Mouse (Mus musculus) Patski (cell line): ENCODE results near the gene Col6a5. TPM values are rescaled to one million over a fixed set of nuclear protein-coding genes. Genes with fewer than 3 reads are reported as not detected.
"Not testable (repeated sequence)": the region's sequence is repeated elsewhere in the genome, so short reads cannot be mapped to it uniquely, and the experiment has no call there.

Experiments used
- ATAC-seq: fragments of 100-300 bp; one replicate; pipeline ENCODE4 v1.8.0; 2021
- CTCF ChIA-PET: fragments of 350-600 bp; sonication (Branson Sonifier 250); formaldehyde crosslinking; loops from one replicate; lab custom pipeline; 2022; ENCODE audit warnings: inconsistent platforms; lab: Charles Lee
- POLR2A ChIA-PET: fragments of 350-600 bp; sonication (Branson Sonifier 250); formaldehyde crosslinking; loops from one replicate; lab custom pipeline; 2022; ENCODE audit warnings: antibody characterized with exemption, inconsistent platforms; lab: Charles Lee
- DNase-seq: peaks from one replicate; pipeline ENCODE4 v3.0.0-alpha.2; 2011; ENCODE audit warnings: low read depth, low spot score
- H3K27me3 ChIP-seq: fragments of 371-371 bp; one replicate; pipeline ENCODE4 v1.5.1; 2021
- CTCF ChIP-seq: fragments of 100-300 bp; IDR thresholded peaks from one replicate; pipeline ENCODE4 v1.5.1; 2021
- in situ Hi-C: fragments of 300-500 bp; cut with MboI; formaldehyde crosslinking; loops from 3 replicates; pipeline ENCODE4 v1.11.1; 2018; ENCODE audit warnings: low pct_unique_long_range_greater_than_20kb, mixed read lengths
- polyA plus RNA-seq: library from polyadenylated mRNA; unstranded; gene quantifications from one replicate; pipeline ENCODE4 v1.2.3, GENCODE M21; 2021

Col6a5 gene
- polyA plus RNA-seq, 1 experiment from 2014 or later, result not detected

GRCm38 (mm10) chr9:105852778-105853065 lies 107.7 kb downstream of the Col6a5 start:
- peaks cover 5% of the 10 kb centered on the region for H3K27me3 ChIP-seq
- no peak for TF ChIP-seq CTCF
- DNase-seq (no peak), ATAC-seq (no peak)
- CTCF ChIA-PET, result no interaction called here
- POLR2A ChIA-PET, result no interaction called here
- in situ Hi-C loops, result no loop called here

- in situ Hi-C loops, result no loop called here
- ATAC-seq (no peak), DNase-seq (no peak)
- ChIA-PET CTCF (no interaction called here), POLR2A (no interaction called here)
- H3K27me3 ChIP-seq, result peaks cover 5% of the 10 kb centered on the region
- no peak for TF ChIP-seq CTCF
Measured at GRCm38 (mm10) chr9:105852015-105852777, 108.2 kb downstream of the Col6a5 start.

DNA sequence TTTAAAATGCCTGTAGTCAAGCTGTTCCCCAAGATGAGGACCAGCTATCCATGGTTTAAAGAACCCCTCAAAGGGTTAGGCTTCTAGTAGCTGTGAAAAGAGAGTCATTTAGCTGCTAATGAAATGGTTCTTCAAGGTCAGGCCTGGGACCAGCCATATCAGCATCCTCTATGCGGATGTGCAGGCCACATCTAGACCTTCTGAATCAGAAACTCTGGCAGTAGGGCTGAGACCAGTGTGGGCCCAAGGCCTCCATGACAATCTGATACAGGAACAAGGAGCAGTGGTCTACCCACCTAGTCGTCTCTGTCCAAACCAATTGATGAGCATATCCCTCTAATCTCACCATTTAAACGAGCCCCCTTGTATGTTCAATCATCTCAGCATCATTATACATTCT lies 109.4 kb downstream of the Col6a5 start:
- H3K27me3 ChIP-seq, result peaks cover 5% of the 10 kb centered on the region
- TF ChIP-seq CTCF, result no peak
- in situ Hi-C loops, result no loop called here
- POLR2A ChIA-PET, result no interaction called here
- CTCF ChIA-PET, result no interaction called here
- ATAC-seq, result no peak
- DNase-seq, result no peak

GRCm38 (mm10) chr9:105848396-105848795 lies 112.0 kb downstream of the Col6a5 start:
- TF ChIP-seq CTCF, result no peak
- ChIA-PET POLR2A (no interaction called here), CTCF (no interaction called here)
- DNase-seq (no peak), ATAC-seq (no peak)
- in situ Hi-C loops, result no loop called here
- H3K27me3 ChIP-seq, result peaks cover 5% of the 10 kb centered on the region

DNA sequence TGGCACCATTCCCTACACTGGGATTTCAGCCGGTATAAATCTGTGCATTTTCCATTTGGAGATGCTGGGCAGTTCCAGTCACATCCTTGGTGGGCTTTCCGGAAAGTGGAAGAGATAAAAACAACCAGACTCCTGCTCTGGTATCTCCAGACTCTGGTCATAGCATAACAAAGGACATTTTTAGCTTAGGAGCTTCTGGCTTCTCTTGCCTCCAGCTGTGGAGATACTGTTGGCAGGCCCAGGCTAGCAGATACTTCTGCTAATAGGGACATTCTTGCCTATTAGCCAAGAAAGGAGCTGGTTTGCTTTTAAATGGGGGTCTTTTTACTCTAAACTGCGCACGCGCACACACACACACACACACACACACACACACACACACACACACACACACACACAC lies 113.2 kb downstream of the Col6a5 start:
- in situ Hi-C loops, result no loop called here
- CTCF ChIA-PET, result no interaction called here
- POLR2A ChIA-PET, result no interaction called here
- ATAC-seq (no peak), DNase-seq (no peak)
- H3K27me3 ChIP-seq, result peaks cover 2% of the 10 kb centered on the region
- TF ChIP-seq CTCF, result no peak

GRCm38 (mm10) chr9:105841386-105841785 lies 119.1 kb downstream of the Col6a5 start:
- ATAC-seq, CTCF ChIA-PET, DNase-seq, H3K27me3 ChIP-seq, in situ Hi-C loops, POLR2A ChIA-PET: not testable (repeated sequence)

- no peak for ATAC-seq
- ChIA-PET CTCF (interaction anchor here (1.7 kb wide), 1 partner anchor 8 kb away, joined by 5 read pairs; no protein-coding TSS in a partner anchor), POLR2A (interaction anchor here (0.6 kb wide), 1 partner anchor 90 kb away, joined by 3 read pairs; no protein-coding TSS in a partner anchor)
Measured at GRCm38 (mm10) chr9:105839147-105839515, 121.3 kb downstream of the Col6a5 start.

DNA sequence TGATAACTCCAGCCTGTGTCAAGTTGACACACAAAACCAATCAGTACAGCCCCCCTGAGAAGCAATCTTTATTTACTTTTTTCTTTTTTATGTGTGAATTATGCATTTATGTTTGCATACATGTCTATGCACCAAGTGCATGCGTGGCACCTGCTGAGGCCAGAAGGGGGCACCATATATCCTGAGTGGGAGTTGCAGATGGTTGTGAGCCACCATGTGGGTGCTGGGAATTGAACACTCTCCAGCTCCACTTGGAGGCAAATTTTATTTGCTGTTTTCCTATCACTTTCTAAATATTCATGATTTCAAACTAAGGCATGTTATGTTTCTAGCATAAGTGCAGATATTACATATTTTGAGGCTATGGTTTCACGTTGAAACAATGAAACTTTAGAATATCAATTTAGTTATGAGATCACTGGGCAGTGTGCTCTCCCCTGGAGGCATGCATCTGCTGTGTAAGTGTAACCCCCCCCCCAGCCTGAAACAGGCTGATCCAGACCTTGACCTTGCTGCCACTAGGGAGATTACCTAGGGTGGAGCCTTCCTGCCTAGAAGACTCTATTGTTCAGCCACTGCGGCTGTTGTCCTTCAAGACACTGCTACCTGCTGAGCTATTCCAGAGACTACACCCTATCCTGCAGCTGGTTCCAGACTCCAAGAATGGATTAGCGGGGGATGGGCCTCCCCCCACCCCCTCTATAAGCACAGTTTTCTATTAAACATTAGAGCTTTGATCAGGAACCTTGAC lies 121.9 kb downstream of the Col6a5 start:
- no peak for TF ChIP-seq CTCF
- POLR2A ChIA-PET, result interaction anchor here (0.6 kb wide), 1 partner anchor 90 kb away, joined by 3 read pairs; no protein-coding TSS in a partner anchor

More at GRCm38 (mm10) chr9:105839147-105839515, 121.3 kb downstream of the Col6a5 start:
- no peaks in the 10 kb centered on the region for H3K27me3 ChIP-seq
- TF ChIP-seq CTCF, result no peak
- DNase-seq, result no peak
- in situ Hi-C loops, result no loop called here

GRCm38 (mm10) chr9:105835587-105835986 lies 124.9 kb downstream of the Col6a5 start:
- no peaks in the 10 kb centered on the region for H3K27me3 ChIP-seq
- DNase-seq (no peak), ATAC-seq (no peak)
- in situ Hi-C loops, result no loop called here
- ChIA-PET POLR2A (no interaction called here), CTCF (no interaction called here)
- TF ChIP-seq CTCF, result no peak

More for the DNA sequence above, 121.9 kb downstream of the Col6a5 start:
- DNase-seq (no peak), ATAC-seq (no peak)
- in situ Hi-C loops, result no loop called here
- H3K27me3 ChIP-seq, result no peaks in the 10 kb centered on the region
- CTCF ChIA-PET, result interaction anchor here (1.5 to 1.7 kb wide), 2 partner anchors 8 to 86 kb away, joined by 3 to 5 read pairs; no protein-coding TSS in a partner anchor

- in situ Hi-C loops, result no loop called here
- TF ChIP-seq CTCF, result no peak
- DNase-seq (no peak), ATAC-seq (no peak)
- CTCF ChIA-PET, result no interaction called here
- no peaks in the 10 kb centered on the region for H3K27me3 ChIP-seq
- POLR2A ChIA-PET, result no interaction called here
Measured at GRCm38 (mm10) chr9:105834799-105835198, 125.6 kb downstream of the Col6a5 start.

DNA sequence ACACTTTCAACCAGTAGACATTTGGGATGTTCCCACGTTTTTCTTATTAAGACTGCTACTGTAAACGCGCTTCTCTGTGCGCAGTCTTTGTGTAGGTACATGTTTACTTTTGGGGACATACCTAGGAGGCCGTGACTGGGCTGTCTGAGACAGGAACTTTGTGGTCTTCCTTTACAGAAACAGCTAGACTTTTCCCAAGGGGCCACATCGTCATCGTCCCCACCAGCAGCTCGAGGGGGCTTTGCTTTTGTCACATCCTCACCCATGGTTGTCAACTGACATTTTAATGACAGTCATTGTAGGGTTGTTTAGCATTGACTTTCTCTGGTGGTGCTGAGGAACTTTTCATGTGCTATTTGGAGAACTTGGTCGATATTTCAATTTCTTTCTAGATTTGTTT lies 129.2 kb downstream of the Col6a5 start:
- no peak for DNase-seq

More for the DNA sequence above, 129.2 kb downstream of the Col6a5 start:
- ATAC-seq, result no peak
- H3K27me3 ChIP-seq, result peaks cover 2% of the 10 kb centered on the region
- in situ Hi-C loops, result no loop called here
- POLR2A ChIA-PET, result no interaction called here
- no peak for TF ChIP-seq CTCF
- CTCF ChIA-PET, result interaction anchor here (1.4 kb wide), 1 partner anchor 8 kb away, joined by 5 read pairs; no protein-coding TSS in a partner anchor
